ENCODE assay signal across 8 mouse cellular contexts in genomic region chr12:17176041-17176756, GRCm38 (mm10). TPM values are rescaled to one million over a fixed set of nuclear protein-coding genes. Genes with fewer than 3 reads are reported as not detected.
DNase-seq lines count a peak whose midpoint lies in the region; ATAC-seq lines count a peak whose summit lies in the region.

No protein-coding gene starts in this region.

- peak; percentile 86 for ATAC-seq in forebrain, embryonic 12.5 days (ENCODE audit: low FRiP score)
- ATAC-seq in megakaryocyte progenitor cell, adult 5-6 weeks (replicated peaks; ENCODE audit: poor library complexity): no peak

- H3K9me3 ChIP-seq in forebrain, embryonic 12.5 days: no peaks in the 10 kb centered on the region

- H3K4me1 ChIP-seq in forebrain, embryonic 12.5 days: peaks cover 13% of the 10 kb centered on the region

- 0 out of 2 replicates have a peak overlapping the region, but pooled peaks have one; percentile 31 for H3K27ac ChIP-seq in forebrain, embryonic 12.5 days

- peaks cover 36% of the 10 kb centered on the region for H3K27me3 ChIP-seq in forebrain, embryonic 12.5 days

- DNase-seq in ES-CJ7 (ENCODE audit: low read depth, low spot score) (peak; percentile 84), ZHBTc4 (ENCODE audit: low read depth, low spot score) (peak; percentile 92)
- peak; percentile 37 for DNase-seq in hindlimb bud, embryonic 11.5 days (ENCODE audit: extremely low spot score, low read depth, low spot score)
- peak; percentile 67 to 77 for DNase-seq in left cerebral cortex, adult 18-20 months (ENCODE audit: low spot score in 2 of 2)
- DNase-seq in lung, postnatal 14 days: peak; percentile 36
- DNase-seq in right cerebral cortex, postnatal 25 days: peak; percentile 80

- peak overlapping the region; percentile 68 for H3K9ac ChIP-seq in forebrain, embryonic 12.5 days

- H3K4me2 ChIP-seq in forebrain, embryonic 12.5 days: peak overlapping the region; percentile 99

- WGBS in forebrain, embryonic 12.5 days: under 1% methylated on average over 54 of the region's 54 CpGs

- peak overlapping the region; percentile 52 for H3K4me3 ChIP-seq in forebrain, embryonic 12.5 days (replicated peaks)

- H3K36me3 ChIP-seq in forebrain, embryonic 12.5 days (replicated peaks): no peaks in the 10 kb centered on the region

RNA-seq across cellular contexts. Expression of gene Kcnf1, which starts 0.5 kb away (rescaled TPM):
- polyA plus RNA-seq in forebrain, embryonic 12.5 days (2016; fragmentation: Nextera tagmentation; extraction: Ambion mirVana): 2.3 and 2.8 TPM in 2 replicates
- 100 to 1,000 TPM; 103 to 125 TPM for total RNA-seq in left cerebral cortex, adult 18-20 months (2021)
- not detected in 2 replicates for total RNA-seq in megakaryocyte progenitor cell, adult 5-6 weeks (2015)
- total RNA-seq in megakaryocyte progenitor cell, adult 5-6 weeks (2017): not detected in 2 replicates

Comparison
In these comparisons a context has a peak if more than half of its experiments do, and no peak if none do; other contexts are left out.
1. DNase-seq: peak in every context shown above with its lines; median percentile 92 in ZHBTc4; 84 in ES-CJ7; 80 in right cerebral cortex, postnatal 25 days; 72 in left cerebral cortex, adult 18-20 months; 37 in hindlimb bud, embryonic 11.5 days; 36 in lung, postnatal 14 days.
2. RNA of gene Kcnf1, which starts 0.5 kb away (total RNA-seq): 103 to 125 TPM in left cerebral cortex, adult 18-20 months; not detected in megakaryocyte progenitor cell, adult 5-6 weeks; every median in the first group is over 100 times any median in the second.